Mouse (Mus musculus): ENCODE measurements at regions not wholly inside any gene's neighbourhood (a gene's known extent, or its start where the extent isn't known, plus 50 kb on each side); places are given as distances from the start of the nearest gene placed in this dataset.

- no peak for TF ChIP-seq GATA2 (IDR thresholded peaks at IDR 0.05; ENCODE audit: borderline replicate concordance, low read depth, low read length)
- no peak for TF ChIP-seq CTCF (IDR thresholded peaks at IDR 0.05; ENCODE audit: low read depth, low read length)
- no peak for TF ChIP-seq POLR2AphosphoS5 (IDR thresholded peaks at IDR 0.05; ENCODE audit: insufficient replicate concordance, low read depth, low read length)
- no peak for TF ChIP-seq GATA1 (IDR thresholded peaks at IDR 0.05; ENCODE audit: borderline replicate concordance, low read length)
Measured at GRCm38 (mm10) chr5:100309071-100309806, 106.8 kb downstream of the Sec31a start.
